In the genomic region with DNA sequence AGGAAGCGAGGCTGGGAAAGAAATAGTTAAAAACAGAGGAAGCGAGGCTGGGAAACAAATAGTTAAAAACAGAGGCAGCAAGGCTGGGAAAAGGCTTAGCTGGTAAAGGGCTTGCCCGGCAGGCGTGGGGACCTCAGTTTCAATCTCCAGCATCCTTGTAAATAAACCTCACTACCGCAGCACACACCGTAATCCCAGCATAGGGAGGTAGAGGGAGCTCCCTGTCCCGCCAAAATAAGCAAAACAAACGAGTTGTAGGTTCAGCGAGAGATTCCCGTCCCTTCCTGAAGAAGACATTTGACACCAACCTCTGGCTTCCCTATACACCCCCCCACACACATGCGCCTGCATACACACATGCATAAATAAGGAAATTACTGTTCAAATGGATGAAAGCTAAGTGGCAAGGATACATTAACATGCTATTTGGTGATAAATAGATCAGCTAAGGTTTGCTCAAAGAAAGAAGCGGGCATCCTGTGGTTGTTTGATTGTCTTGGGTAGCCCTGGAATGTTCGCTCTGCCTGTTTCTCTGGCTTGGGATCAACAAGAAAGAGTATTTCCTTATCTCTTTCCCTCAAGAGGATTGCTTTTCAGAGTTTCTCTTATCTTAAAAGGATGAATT, we compare ENCODE assay signal across 8 mouse cellular contexts. TPM values are rescaled to one million over a fixed set of nuclear protein-coding genes. Genes with fewer than 3 reads are reported as not detected.
DNase-seq lines count a peak whose midpoint lies in the region; ATAC-seq and TF ChIP-seq lines count a peak whose summit lies in the region.

No protein-coding gene starts in this region.

- WGBS in heart, embryonic 11.5 days (ENCODE audit: insufficient replicate concordance) = 5% methylated on average over 13 of the region's 13 CpGs
- WGBS in midbrain, postnatal 0 days = 12% methylated on average over 13 of the region's 13 CpGs

- no peak overlapping the region for H3K27ac ChIP-seq in heart, embryonic 11.5 days (ENCODE audit: low read depth, low read length)
- no peak overlapping the region for H3K27ac ChIP-seq in midbrain, postnatal 0 days (ENCODE audit: low read depth, low read length)

- peak overlapping the region; percentile 65 for H3K4me2 ChIP-seq in heart, embryonic 11.5 days
- H3K4me2 ChIP-seq in midbrain, postnatal 0 days (ENCODE audit: low read depth, low read length, poor library complexity, severe bottlenecking) = peak overlapping the region; percentile 50

- peaks cover 21% of the 10 kb centered on the region for H3K27me3 ChIP-seq in Patski
- H3K27me3 ChIP-seq in heart, embryonic 11.5 days (ENCODE audit: control insufficient read depth, insufficient read depth, low read length) = no peaks in the 10 kb centered on the region
- H3K27me3 ChIP-seq in midbrain, postnatal 0 days (ENCODE audit: insufficient read depth, low read length) = no peaks in the 10 kb centered on the region

- no peaks in the 10 kb centered on the region for H3K9me3 ChIP-seq in heart, embryonic 11.5 days (replicated peaks; ENCODE audit: control insufficient read depth, low read length)
- no peaks in the 10 kb centered on the region for H3K9me3 ChIP-seq in midbrain, postnatal 0 days (ENCODE audit: low read length)

- DNase-seq in frontal cortex, postnatal 36 days (ENCODE audit: low spot score in 2 of 2) = peak; percentile 5 to 6
- DNase-seq in frontal cortex, postnatal 10 days (ENCODE audit: low spot score in 2 of 2) = no peak
- DNase-seq in Patski (ENCODE audit: low read depth, low spot score) = no peak
- peak; percentile 20 to 48 for DNase-seq in kidney, postnatal 4 days
- DNase-seq in midbrain, postnatal 0 days (ENCODE audit: low spot score) = peak; percentile 54
- no peak for DNase-seq in ovary, postnatal 10 days (ENCODE audit: low spot score)
- DNase-seq in cerebellum, postnatal 4 days (ENCODE audit: low spot score in 2 of 2) = no peak

- CTCF ChIA-PET in Patski (lab: Charles Lee) = interaction anchor here (1.1 kb wide), 2 partner anchors 16 to 19 kb away, joined by 3 read pairs; no protein-coding TSS in a partner anchor

- POLR2A ChIA-PET in Patski (lab: Charles Lee) = no interaction called here

- peaks cover 10% of the 10 kb centered on the region for H3K4me1 ChIP-seq in heart, embryonic 11.5 days (ENCODE audit: control insufficient read depth, insufficient read depth, low read length)
- H3K4me1 ChIP-seq in midbrain, postnatal 0 days (ENCODE audit: insufficient read depth, low read length) = no peaks in the 10 kb centered on the region

- peak overlapping the region; percentile 38 for H3K4me3 ChIP-seq in heart, embryonic 11.5 days (ENCODE audit: low read depth, low read length)
- peak overlapping the region; percentile 26; the same call in 1 of the 2 replicates for H3K4me3 ChIP-seq in midbrain, postnatal 0 days (ENCODE audit: low read depth, low read length)

- peak overlapping the region; percentile 39; the same call in 1 of the 2 replicates for H3K9ac ChIP-seq in heart, embryonic 11.5 days (ENCODE audit: low read depth, low read length)
- H3K9ac ChIP-seq in midbrain, postnatal 0 days (replicated peaks; ENCODE audit: low read length, poor library complexity, severe bottlenecking) = no peak overlapping the region

- no peak for ATAC-seq in Patski
- ATAC-seq in heart, embryonic 11.5 days (replicated peaks; ENCODE audit: insufficient number of reproducible peaks, low FRiP score, low TSS enrichment) = no peak
- ATAC-seq in midbrain, postnatal 0 days (ENCODE audit: low FRiP score) = peak; percentile 32; the same call in 1 of the 2 replicates

- peak; percentile 54 for TF ChIP-seq CTCF in Patski (IDR thresholded peaks at IDR 0.05)
- peak; percentile 67 for TF ChIP-seq CTCF in midbrain, postnatal 0 days (IDR thresholded peaks at IDR 0.05)

- in situ Hi-C loops in Patski (cut with MboI; ENCODE audit: low pct_unique_long_range_greater_than_20kb) = loop anchor here (10.0 kb wide), 1 partner anchor 128 kb away; no protein-coding TSS in a partner anchor

- H3K36me3 ChIP-seq in heart, embryonic 11.5 days (ENCODE audit: control insufficient read depth, insufficient read depth, low read length) = no peaks in the 10 kb centered on the region
- no peaks in the 10 kb centered on the region for H3K36me3 ChIP-seq in midbrain, postnatal 0 days (ENCODE audit: insufficient read depth, low read length)

RNA-seq across cellular contexts. Expression of gene Slc26a3, which starts 14.2 kb away (rescaled TPM):
- not detected for polyA plus RNA-seq in Patski (2021)
- polyA plus RNA-seq in heart, embryonic 11.5 days (2014; fragmentation: Nextera tagmentation; extraction: Ambion mirVana) = 0.07 TPM in 1 of 2 replicates, not detected in the other
- total RNA-seq in midbrain, postnatal 0 days (2014; rRNA removed) = 0.19 TPM in 1 of 2 replicates, not detected in the other
- polyA plus RNA-seq in midbrain, postnatal 0 days (2015; fragmentation: Nextera tagmentation; extraction: Ambion mirVana) = 0.07 and 0.15 TPM in 2 replicates

RNA-seq across cellular contexts. Expression of gene Dld, which starts 25.2 kb away (rescaled TPM):
- 145 TPM for polyA plus RNA-seq in Patski (2021)
- 207 and 218 TPM in 2 replicates for polyA plus RNA-seq in heart, embryonic 11.5 days (2014; fragmentation: Nextera tagmentation; extraction: Ambion mirVana)
- 41.0 and 62.3 TPM in 2 replicates for total RNA-seq in midbrain, postnatal 0 days (2014; rRNA removed)
- 113 and 122 TPM in 2 replicates for polyA plus RNA-seq in midbrain, postnatal 0 days (2015; fragmentation: Nextera tagmentation; extraction: Ambion mirVana)

Comparison
In these comparisons a context has a peak if more than half of its experiments do, and no peak if none do; other contexts are left out.
1. DNase-seq: peak in frontal cortex, postnatal 36 days (2 of 2), kidney, postnatal 4 days (2 of 2) and midbrain, postnatal 0 days (single experiment); none in frontal cortex, postnatal 10 days (0 of 2), Patski (single experiment), ovary, postnatal 10 days (single experiment) and cerebellum, postnatal 4 days (0 of 2).